Mouse (Mus musculus) lung, postnatal 36 days (tissue): ENCODE results near the gene Smap2.

Experiments
- DNase-seq: peaks from one replicate; pipeline ENCODE4 v3.0.0; 2022; ENCODE audit warnings: mixed read lengths

The Smap2 gene

GRCm38 (mm10) chr4:121020040-121020790 is 3.2 kb upstream of the Smap2 start:
- no peak for DNase-seq

GRCm38 (mm10) chr4:121018250-121018649 is 1.2 kb upstream of the Smap2 start:
- DNase-seq = no peak

GRCm38 (mm10) chr4:121016021-121016898 is 787 bp downstream of the Smap2 start:
- DNase-seq = peak; percentile 34

- DNase-seq = no peak
Measured at GRCm38 (mm10) chr4:121015268-121015659, 1.8 kb downstream of the Smap2 start.

- no peak for DNase-seq
Measured at GRCm38 (mm10) chr4:121014594-121015267, 2.3 kb downstream of the Smap2 start.

- DNase-seq = no peak
Measured at GRCm38 (mm10) chr4:121010770-121011549, 6.1 kb downstream of the Smap2 start.

GRCm38 (mm10) chr4:121009151-121009550 is 7.9 kb downstream of the Smap2 start:
- peak; percentile 51 for DNase-seq

- DNase-seq = no peak
Measured at GRCm38 (mm10) chr4:121008071-121008745, 8.8 kb downstream of the Smap2 start.

- no peak for DNase-seq
Measured at GRCm38 (mm10) chr4:121007006-121007405, 10.0 kb downstream of the Smap2 start.

- no peak for DNase-seq
Measured at GRCm38 (mm10) chr4:121004679-121005078, 12.4 kb downstream of the Smap2 start.

- DNase-seq = no peak
Measured at GRCm38 (mm10) chr4:121003611-121004091, 13.4 kb downstream of the Smap2 start.

- peak; percentile 49 for DNase-seq
Measured at GRCm38 (mm10) chr4:121002400-121003171, 14.5 kb downstream of the Smap2 start.

- DNase-seq = no peak
Measured at GRCm38 (mm10) chr4:121001659-121002058, 15.4 kb downstream of the Smap2 start.

GRCm38 (mm10) chr4:121001042-121001441 is 16.0 kb downstream of the Smap2 start:
- no peak for DNase-seq

GRCm38 (mm10) chr4:120995911-120996310 is 21.1 kb downstream of the Smap2 start:
- no peak for DNase-seq

GRCm38 (mm10) chr4:120993025-120993424 is 24.0 kb downstream of the Smap2 start:
- peak; percentile 68 for DNase-seq

GRCm38 (mm10) chr4:120992284-120992683 is 24.8 kb downstream of the Smap2 start:
- DNase-seq = no peak

GRCm38 (mm10) chr4:120987319-120987718 is 29.7 kb downstream of the Smap2 start:
- DNase-seq = no peak

- DNase-seq = peak; percentile 26
Measured at GRCm38 (mm10) chr4:120986446-120986845, 30.6 kb downstream of the Smap2 start.

- peak; percentile 19 for DNase-seq
Measured at GRCm38 (mm10) chr4:120978221-120978620, 38.8 kb downstream of the Smap2 start.

GRCm38 (mm10) chr4:120975428-120975734 is 41.7 kb downstream of the Smap2 start:
- DNase-seq = peak; percentile 44
